Mouse (Mus musculus) B cell, adult 2 months (primary cell): ENCODE measurements around the gene Nlrp1a.

Experiments
- DNase-seq, 2 experiments: peaks; one replicate each; pipeline ENCODE4 v3.0.0; 2022

The Nlrp1a gene

DNA sequence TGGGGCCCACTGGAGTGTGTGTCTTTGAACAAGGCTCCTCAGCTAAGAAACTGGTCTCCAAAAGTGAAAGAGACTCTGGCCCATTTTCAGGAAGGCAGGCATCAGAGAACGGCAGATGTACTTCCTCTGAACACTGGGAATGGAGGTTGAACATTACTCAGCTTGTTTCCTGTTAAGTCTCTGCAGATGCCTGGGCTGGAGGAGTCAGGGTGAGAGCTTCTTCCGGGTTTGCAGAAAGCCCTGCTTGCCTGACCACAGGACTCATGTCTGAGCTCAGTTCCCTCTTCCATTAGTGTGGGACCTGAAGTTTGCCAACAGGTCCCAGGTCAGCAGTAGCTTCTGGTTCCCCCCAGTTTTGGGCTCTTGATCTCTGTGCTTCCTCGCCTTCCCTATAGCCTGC, at the start of gene Nlrp1a:
Gene Nlrp1a (minus strand): TSS at position 44 of the 400 bp plus-strand sequence.
- DNase-seq = peak in 1 of 2 experiments; percentile 12

DNA sequence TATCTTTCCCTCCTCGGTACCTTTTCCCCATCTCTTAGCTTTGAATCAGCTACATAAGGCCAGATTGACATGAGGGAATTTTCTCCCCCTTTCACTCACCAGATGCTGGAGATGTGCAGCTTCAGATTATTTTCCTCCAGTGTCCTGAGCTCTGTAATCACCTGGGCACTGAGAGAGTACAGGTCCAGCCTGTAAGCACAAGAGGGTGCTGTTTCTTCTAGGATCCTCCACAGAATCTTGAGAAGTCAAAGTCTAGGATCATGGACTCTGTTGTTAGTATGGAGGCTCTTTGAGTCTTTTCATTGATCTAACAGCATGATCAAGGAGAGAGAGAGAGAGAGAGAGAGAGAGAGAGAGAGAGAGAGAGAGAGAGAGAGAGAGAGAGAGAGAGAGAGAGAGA, 25.1 kb upstream of the Nlrp1a start:
- DNase-seq = no peak

DNA sequence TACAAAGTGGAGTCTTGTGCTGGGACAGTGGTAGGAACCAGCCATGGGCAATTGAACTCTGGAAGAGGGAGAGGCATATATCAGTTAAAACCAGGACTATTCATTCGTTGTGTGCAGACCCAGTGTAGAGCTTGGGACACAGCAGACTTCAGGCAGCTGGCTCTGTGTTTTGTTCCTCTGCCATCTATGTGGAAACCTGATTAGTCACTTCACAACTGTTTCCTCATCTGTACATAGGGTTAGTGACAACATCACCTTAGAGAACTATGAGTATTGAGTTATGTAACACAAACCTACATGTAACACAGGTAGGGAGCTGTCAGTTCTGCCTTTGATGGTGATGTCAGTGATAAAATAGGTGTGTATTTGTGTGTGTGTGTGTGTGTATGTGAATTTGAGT, 19.6 kb upstream of the Nlrp1a start:
- no peak for DNase-seq

DNA sequence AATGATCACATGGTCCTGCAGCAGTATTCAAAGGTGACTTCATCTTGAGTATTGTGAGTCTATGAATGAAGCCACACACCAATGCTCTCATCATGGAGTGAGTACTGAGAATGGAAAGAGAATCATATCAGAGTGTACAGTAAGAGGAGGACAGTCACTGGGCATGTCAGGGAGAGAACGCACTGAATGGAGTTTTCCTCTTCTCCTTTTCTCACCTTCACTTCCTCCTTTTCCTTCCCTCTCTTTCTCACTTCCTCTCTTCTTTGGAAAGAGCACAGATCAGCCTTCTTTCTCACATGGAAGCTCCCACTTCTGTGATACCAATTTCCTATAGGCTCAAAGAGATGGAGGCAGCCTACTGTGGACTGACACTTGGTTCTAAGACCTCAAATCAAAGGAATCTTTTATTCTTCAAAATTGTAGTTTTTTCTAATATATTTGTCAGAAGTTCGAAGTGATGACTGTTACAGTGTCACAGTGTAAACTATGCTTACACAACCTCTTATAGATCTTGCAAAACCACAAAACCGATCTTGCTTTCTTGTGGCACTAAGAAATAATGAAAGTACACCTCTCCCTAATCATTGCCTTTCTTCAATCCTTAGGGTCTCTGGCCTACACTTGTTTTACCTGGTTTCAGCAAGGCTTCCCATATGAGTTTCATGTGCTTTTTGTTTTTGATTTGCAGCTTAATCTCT, 15.1 kb upstream of the Nlrp1a start:
- DNase-seq = no peak

DNA sequence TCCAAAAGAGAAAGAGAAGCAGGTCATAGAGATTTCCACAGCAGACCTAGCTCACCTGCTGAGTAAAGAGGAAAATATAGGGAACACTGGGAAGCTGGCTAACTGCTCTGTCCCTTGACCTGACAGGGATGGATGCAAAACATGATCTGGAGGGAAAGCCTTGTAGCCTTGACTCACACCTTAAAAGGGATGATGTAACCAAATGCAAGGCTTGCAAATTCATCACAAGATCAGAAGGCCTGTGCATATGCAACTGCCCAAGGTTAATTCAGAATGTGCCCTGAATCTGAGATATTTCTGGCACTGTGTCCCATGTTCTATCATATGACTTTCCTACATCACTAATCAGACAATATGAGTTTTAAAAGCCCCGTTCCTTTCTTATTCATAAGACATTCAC, 10.8 kb upstream of the Nlrp1a start:
- DNase-seq = no peak

DNA sequence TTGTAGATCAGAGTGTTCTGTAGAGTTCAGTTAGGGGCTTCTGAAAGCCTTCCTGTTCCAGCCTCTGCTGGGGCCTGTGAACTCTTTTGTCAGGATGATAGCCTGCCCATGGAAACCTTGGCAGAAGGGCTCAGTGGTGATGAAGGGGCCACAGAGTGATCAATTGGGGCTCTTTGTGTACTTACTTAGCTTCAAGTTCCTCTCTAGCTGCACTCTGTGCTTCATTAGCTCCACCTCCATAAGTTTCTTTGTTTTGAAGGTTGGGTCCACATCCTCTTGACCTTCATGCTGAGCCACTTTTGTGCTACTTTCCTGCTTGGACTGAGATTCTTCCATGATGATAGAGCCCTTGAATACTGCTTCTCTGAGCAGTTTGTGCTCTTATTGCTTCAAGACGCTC, 2.5 kb downstream of the Nlrp1a start:
- DNase-seq = no peak

DNA sequence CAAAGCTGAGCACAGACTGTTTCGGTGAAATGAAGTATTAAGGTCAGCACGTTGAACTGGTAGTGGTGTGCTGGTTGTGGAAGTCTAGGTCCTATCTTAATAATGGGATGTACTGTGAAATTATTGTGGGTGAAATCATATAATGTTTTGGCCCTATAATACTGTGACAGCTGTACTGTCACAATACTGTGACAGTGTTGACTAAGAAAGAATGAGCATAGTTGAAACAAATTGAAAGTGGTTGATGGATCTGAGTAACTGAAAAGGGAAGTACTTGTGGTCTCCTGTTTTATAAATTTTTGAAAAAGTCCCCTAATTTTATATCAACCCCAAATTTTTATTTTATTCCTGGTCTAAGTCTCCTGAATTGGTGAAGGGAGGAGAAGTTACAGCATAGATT, 37.4 kb downstream of the Nlrp1a start:
- no peak for DNase-seq

DNA sequence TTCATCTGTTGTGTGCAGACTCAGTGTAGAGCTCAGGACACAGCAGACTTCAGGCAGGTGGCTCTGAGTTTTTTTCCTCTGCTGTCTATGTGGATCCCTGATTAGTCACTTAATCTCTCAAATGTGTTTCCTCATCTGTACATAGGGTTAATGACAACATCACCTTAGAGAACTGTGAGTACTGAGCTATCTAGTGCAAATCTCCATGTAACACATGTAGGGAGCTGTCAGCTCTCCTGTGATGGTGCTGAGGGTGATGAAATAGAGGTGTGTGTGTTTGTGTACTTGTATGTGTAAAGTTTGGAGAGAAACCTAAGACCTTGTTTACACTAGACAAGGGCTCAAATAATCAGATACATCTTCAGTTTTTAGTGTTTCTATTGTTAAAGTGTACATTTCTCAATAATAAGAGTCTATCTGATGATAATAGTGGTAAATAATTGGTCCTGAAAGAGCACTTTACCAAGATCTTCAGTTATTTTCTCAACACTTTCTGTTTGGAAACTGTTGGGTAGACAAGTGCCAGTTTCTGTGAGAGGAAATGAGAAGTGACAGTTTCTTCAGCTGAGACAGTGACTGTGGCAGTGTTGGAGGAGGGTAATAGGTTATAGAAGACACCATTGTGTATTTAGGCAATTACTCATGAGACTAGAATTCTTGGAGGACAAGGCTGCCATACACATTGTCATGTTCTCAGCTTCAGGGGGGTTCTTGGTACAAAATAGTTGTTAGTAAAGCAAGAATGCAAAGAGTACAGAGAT, 38.1 kb downstream of the Nlrp1a start:
- no peak for DNase-seq

DNA sequence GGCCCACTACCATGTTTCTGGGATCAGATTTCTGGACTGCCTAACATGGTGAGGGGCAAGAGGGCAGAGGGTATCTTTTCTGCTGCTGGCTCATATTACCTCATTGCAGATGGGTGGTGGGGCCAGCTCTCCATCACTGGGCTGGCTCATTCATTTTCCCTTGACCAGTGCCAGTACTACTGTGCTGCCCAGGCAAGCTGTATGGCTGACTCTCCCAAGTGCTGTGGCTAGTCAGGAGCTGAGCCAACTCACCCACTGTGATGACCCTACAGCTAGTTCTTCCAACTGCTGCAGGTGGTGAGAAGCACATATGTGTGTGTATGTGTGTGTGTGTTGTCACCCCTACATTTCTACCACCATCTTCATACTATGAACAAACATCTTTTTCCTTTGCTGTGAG, 40.6 kb downstream of the Nlrp1a start:
- DNase-seq = no peak

DNA sequence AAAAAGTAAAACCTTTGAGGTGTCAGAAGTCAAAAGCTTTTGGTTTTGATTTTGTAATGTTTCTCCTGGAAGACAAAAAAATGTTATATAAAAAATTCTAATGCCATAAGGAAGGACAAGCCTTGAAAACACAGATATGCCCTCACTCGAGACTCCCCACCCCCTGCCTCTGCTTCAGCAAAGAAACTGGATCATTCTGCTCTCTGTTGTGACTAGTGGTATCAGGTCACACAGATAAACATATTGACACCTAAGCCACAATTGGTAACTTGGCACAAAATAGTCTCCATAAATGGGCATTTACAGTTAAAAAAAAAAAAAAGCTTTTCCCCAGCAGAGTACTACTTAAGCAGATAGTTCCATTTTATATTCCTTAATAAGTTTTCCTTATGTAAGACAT, 68.2 kb downstream of the Nlrp1a start:
- no peak for DNase-seq

DNA sequence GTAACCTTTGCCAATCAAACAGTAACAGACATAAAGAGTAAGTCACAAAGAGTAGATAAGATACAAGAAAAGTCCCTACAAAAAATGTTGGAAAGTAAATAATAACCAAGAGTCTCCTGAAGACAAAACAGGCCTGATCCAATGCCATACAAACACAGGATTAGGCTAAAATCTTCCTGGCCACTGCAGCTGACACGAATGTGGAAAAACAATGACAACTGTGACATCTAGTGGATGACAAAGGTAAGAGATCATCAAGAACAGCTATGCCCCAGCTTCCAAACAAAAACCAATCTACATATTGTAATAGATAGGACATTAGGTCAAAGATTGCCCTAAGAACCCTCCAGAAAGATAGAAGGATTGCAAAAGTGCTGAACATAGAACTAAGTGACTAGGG, 92.0 kb downstream of the Nlrp1a start:
- no peak for DNase-seq
